Mouse (Mus musculus) intestine, postnatal 0 days (tissue): ENCODE results near the gene Chadl. TPM values are rescaled to one million over a fixed set of nuclear protein-coding genes. Genes with fewer than 3 reads are reported as not detected.

Experiments
- ATAC-seq: fragments of 200-750 bp; cut with Nextera tagmentation; 2 replicates; pipeline ENCODE4 v1.8.0; 2017; ENCODE audit warnings: mild to moderate bottlenecking, moderate TSS enrichment, moderate library complexity
- H3K27ac ChIP-seq: fragments of 300-500 bp; sonication (generic); 2 replicates; pipeline ENCODE4 v1.5.1; 2014; ENCODE audit warnings: mild to moderate bottlenecking, low read depth, low read length, moderate library complexity
- H3K27me3 ChIP-seq: fragments of 300-500 bp; sonication (generic); replicated peaks from 2 replicates; pipeline ENCODE4 v1.6.1; 2014; ENCODE audit warnings: low read length, mixed read lengths; ENCODE audit not compliant: control insufficient read depth, insufficient read depth
- H3K36me3 ChIP-seq: fragments of 300-500 bp; sonication (generic); 2 replicates; pipeline ENCODE4 v1.6.1; 2014; ENCODE audit warnings: mild to moderate bottlenecking, moderate library complexity; ENCODE audit not compliant: control insufficient read depth, insufficient read depth
- H3K4me1 ChIP-seq: fragments of 300-500 bp; sonication (generic); replicated peaks from 2 replicates; pipeline ENCODE4 v1.6.1; 2014; ENCODE audit warnings: antibody characterized with exemption, low read length, mixed read lengths; ENCODE audit not compliant: control insufficient read depth, insufficient read depth
- H3K4me2 ChIP-seq: fragments of 300-500 bp; sonication (generic); replicated peaks from 2 replicates; pipeline ENCODE4 v1.6.1; 2014; ENCODE audit warnings: low read depth, mild to moderate bottlenecking, moderate library complexity
- H3K4me3 ChIP-seq: fragments of 300-500 bp; sonication (generic); 2 replicates; pipeline ENCODE4 v1.5.1; 2014; ENCODE audit warnings: low read depth, low read length
- H3K9ac ChIP-seq: fragments of 300-500 bp; sonication (generic); 2 replicates; pipeline ENCODE4 v1.6.1; 2014; ENCODE audit warnings: mild to moderate bottlenecking, low read depth, low read length
- H3K9me3 ChIP-seq: fragments of 300-500 bp; sonication (generic); 2 replicates; pipeline ENCODE4 v1.6.1; 2016; ENCODE audit warnings: mixed run types; ENCODE audit not compliant: control insufficient read depth
- CTCF ChIP-seq: sonication (generic); IDR thresholded peaks from 2 replicates; pipeline ENCODE4 v1.5.1; 2016; ENCODE audit warnings: low read depth, mild to moderate bottlenecking, control low read depth, antibody characterized with exemption, moderate library complexity
- WGBS: fragments of 180-500 bp; shearing (Covaris S2); extraction: QIAGEN DNeasy Blood & Tissue Kit; methylation state at CpG from one replicate; pipeline ENCODE4 v1.1.7; 2014; 5-methylcytosine and 5-hydroxymethylcytosine counted together
- polyA plus RNA-seq: library from polyadenylated mRNA; unstranded; fragments of >200 nt; fragmentation: Nextera tagmentation; extraction: Ambion mirVana; gene quantifications from 2 replicates; pipeline ENCODE4 v1.2.1, GENCODE M21; 2015

Chadl gene
- polyA plus RNA-seq, 1 experiment from 2014 or later, result 1.6 TPM

DNA sequence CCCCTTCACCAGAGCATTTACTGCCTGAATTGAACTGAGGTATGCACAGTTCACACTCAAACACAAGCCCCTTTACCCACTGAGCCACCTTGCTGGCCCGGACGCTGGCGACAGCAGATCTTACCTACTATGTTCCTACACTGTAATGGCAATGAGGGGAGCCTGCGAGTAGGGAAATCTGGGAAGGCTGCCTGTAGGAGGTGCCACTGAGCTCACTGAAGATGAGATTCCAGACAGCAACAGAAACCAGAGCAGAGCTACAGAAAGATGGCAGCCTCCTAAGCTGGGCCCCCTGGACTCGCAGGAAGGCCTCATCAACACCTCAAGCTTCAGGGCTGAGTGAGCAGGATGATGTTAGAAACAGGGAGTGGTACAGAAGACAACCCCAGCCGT is 22.0 kb upstream of the Chadl start:
- ATAC-seq, result no peak
- Histone ChIP-seq H3K4me2 (no peak overlapping the region), H3K4me3 (no peak overlapping the region), H3K36me3 (peaks cover 82% of the 10 kb centered on the region), H3K4me1 (no peaks in the 10 kb centered on the region), H3K9ac (no peak overlapping the region), H3K27ac (no peak overlapping the region), H3K9me3 (no peaks in the 10 kb centered on the region), H3K27me3 (no peaks in the 10 kb centered on the region)
- 87% methylated on average over 6 of the region's 6 CpGs for WGBS
- peak; percentile 23; the same call in 1 of the 2 replicates for TF ChIP-seq CTCF

DNA sequence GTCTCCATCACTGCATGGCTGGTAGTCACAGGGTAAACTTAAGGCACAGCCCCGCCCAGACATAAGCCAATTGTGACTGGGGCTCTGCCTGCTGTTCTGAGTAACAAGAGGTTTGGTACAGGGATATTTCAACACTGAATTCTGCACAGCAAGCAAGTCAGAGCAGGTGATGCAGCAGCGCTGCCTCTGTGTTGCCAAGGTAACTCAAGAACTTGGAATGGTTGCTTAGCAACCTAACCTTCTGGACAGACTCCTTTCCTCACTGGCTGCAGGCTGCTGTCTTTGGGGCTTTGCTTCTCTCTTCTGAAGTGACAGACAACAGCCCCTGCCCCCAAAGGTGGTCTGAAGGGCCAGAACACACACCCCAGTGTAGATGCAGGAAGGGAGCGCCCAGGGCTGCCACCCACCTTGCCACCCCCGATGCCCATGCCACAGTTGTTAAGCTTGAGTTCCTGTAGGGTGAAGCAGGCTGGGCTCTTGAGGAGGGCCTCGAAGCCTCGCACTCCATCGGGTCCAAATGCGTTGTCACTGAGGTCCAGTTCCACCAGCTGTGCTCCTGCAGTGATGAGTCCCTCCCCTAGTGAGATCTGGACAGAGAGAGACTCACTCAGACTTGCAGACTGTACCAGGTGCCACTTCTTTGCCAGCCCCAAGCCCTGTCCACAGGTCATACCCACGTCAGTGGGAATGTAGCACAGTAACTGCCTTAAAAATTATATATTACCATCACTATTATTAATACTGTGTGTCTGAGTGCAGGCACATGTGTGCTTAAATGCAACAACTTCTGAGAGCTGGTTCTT is 21.4 kb upstream of the Chadl start:
- Histone ChIP-seq H3K27me3 (no peaks in the 10 kb centered on the region), H3K4me3 (no peak overlapping the region), H3K4me1 (no peaks in the 10 kb centered on the region), H3K9me3 (no peaks in the 10 kb centered on the region), H3K27ac (no peak overlapping the region), H3K9ac (no peak overlapping the region), H3K36me3 (peaks cover 82% of the 10 kb centered on the region), H3K4me2 (no peak overlapping the region)
- ATAC-seq, result no peak
- TF ChIP-seq CTCF, result no peak
- WGBS, result 89% methylated on average over 9 of the region's 9 CpGs

DNA sequence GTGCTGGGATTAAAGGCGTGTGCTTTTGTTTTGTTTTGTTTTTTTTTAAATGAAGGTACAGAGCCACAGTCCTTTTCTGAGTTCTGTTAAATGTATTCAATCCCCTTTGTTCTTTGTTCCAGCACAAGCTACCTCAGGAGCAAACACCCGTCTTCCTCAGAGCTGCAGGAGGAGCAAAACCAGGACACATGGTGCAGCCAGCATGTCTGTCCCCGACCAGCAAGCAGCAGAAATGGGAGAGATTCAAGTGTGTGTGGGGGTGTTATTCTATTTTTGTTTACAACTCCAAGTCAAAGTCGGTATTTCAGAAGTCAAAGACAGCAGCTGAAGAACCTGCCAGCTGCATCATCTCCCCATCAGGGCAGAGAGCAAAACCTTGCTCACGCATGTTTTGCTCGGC is 16.7 kb upstream of the Chadl start:
- ATAC-seq, result no peak
- no peaks in the 10 kb centered on the region for H3K27me3 ChIP-seq
- no peak overlapping the region for H3K27ac ChIP-seq
- no peak for TF ChIP-seq CTCF
- H3K9ac ChIP-seq, result no peak overlapping the region
- H3K4me3 ChIP-seq, result no peak overlapping the region
- H3K4me1 ChIP-seq, result no peaks in the 10 kb centered on the region
- peaks cover 83% of the 10 kb centered on the region for H3K36me3 ChIP-seq
- 80% methylated on average over 6 of the region's 6 CpGs for whole genome bisulfite sequencing
- H3K4me2 ChIP-seq, result no peak overlapping the region
- no peaks in the 10 kb centered on the region for H3K9me3 ChIP-seq

DNA sequence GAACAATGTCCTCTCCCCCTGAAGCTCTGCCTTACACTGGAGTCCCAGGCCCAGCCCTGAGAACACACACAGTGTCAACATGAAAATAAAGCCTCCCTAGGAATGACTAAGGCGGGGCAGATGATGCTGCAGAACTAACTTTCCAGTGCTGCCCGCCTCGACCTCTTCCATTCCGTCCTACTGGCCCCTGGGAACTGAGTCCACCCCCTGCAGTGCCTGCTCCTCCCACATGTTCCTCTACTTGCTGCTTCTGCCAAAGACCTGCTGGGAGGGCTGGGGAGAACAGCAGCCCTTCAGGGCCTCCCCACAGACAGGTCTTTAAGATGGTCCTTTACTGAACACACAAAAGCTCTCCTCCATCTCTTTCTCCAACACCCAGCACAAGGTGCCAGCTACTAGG is 13.7 kb upstream of the Chadl start:
- Histone ChIP-seq H3K4me2 (no peak overlapping the region), H3K27me3 (no peaks in the 10 kb centered on the region), H3K9ac (no peak overlapping the region), H3K9me3 (no peaks in the 10 kb centered on the region), H3K36me3 (peaks cover 85% of the 10 kb centered on the region), H3K27ac (no peak overlapping the region), H3K4me1 (no peaks in the 10 kb centered on the region), H3K4me3 (no peak overlapping the region)
- 74% methylated on average over 4 of the region's 4 CpGs for WGBS
- TF ChIP-seq CTCF, result no peak
- no peak for ATAC-seq

DNA sequence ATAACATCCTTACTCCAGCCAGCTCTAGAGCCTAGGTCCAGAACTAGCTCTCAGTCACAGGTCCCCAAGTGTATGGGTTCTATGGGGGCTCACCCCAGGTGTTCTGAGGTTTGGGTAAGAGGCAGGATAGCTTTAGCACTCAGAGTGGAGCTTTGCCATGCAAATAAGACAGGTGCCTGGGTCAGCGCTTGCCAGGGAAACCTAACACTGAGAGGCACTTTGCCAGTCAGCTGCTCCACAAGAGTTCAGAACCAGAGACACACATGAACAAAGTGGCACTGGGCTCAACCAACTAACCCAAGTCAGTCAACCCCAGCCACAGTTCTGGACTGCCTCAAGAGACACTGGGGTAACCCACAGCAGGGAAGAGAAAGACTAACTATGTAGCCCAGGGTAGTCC is 12.6 kb upstream of the Chadl start:
- ATAC-seq, result no peak; the same call in 1 of the 2 replicates
- no peak overlapping the region for H3K4me2 ChIP-seq
- H3K27ac ChIP-seq, result 0 out of 2 replicates have a peak overlapping the region, but pooled peaks have one; percentile 3
- H3K36me3 ChIP-seq, result peaks cover 86% of the 10 kb centered on the region
- WGBS, result 100% methylated on average over 1 of the region's 1 CpGs
- no peaks in the 10 kb centered on the region for H3K9me3 ChIP-seq
- no peaks in the 10 kb centered on the region for H3K4me1 ChIP-seq
- no peak overlapping the region for H3K9ac ChIP-seq
- H3K27me3 ChIP-seq, result no peaks in the 10 kb centered on the region
- TF ChIP-seq CTCF, result no peak
- no peak overlapping the region for H3K4me3 ChIP-seq

DNA sequence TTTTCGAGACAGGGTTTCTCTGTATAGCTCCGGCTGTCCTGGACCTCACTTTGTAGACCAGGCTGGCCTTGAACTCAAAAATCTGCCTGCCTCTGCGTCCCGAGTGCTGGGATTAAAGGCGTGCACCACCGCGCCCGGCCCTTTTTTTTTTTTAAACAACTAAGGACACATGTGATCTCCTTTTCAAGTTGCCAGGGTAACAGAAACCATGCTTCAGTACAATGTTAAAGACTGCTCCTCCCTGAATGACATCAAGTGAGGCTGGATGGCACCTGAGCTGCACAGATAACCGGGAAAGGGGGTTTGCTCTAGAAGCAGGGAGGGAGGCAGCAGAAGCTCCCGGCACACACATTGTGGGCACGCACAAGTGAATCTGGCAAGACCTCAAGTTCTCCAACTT is 11.9 kb upstream of the Chadl start:
- no peak overlapping the region for H3K27ac ChIP-seq
- no peak overlapping the region for H3K4me3 ChIP-seq
- peaks cover 92% of the 10 kb centered on the region for H3K36me3 ChIP-seq
- H3K4me1 ChIP-seq, result no peaks in the 10 kb centered on the region
- ATAC-seq, result no peak
- no peaks in the 10 kb centered on the region for H3K9me3 ChIP-seq
- H3K4me2 ChIP-seq, result no peak overlapping the region
- TF ChIP-seq CTCF, result no peak
- H3K9ac ChIP-seq, result no peak overlapping the region
- no peaks in the 10 kb centered on the region for H3K27me3 ChIP-seq
- 91% methylated on average over 11 of the region's 11 CpGs for WGBS
